Mouse (Mus musculus) embryonic facial prominence, embryonic 14.5 days (tissue): Measurements from ENCODE around the gene Il18. TPM values are rescaled to one million over a fixed set of nuclear protein-coding genes. Genes with fewer than 3 reads are reported as not detected.
A peak's percentile ranks its signal among the peaks of the same experiment; 100 is the strongest.

Experiments used
- ATAC-seq: fragments of 200-750 bp; cut with Nextera tagmentation; 2 replicates; pipeline ENCODE4 v1.8.0; 2017; ENCODE audit warnings: low read depth, moderate number of reproducible peaks, moderate TSS enrichment
- DNase-seq: peaks from one replicate; pipeline ENCODE4 v3.0.0-alpha.2; 2015; ENCODE audit warnings: low spot score
- H3K27ac ChIP-seq: fragments of 300-500 bp; sonication (generic); replicated peaks from 2 replicates; pipeline ENCODE4 v1.5.1; 2014; ENCODE audit warnings: low read depth, mild to moderate bottlenecking, low read length, moderate library complexity
- H3K27me3 ChIP-seq: fragments of 300-500 bp; sonication (generic); replicated peaks from 2 replicates; pipeline ENCODE4 v1.6.1; 2014; ENCODE audit warnings: low read length; ENCODE audit not compliant: control insufficient read depth, insufficient read depth
- H3K36me3 ChIP-seq: fragments of 300-500 bp; sonication (generic); 2 replicates; pipeline ENCODE4 v1.6.1; 2014; ENCODE audit warnings: low read length, mixed read lengths; ENCODE audit not compliant: control insufficient read depth, insufficient read depth
- H3K4me1 ChIP-seq: fragments of 300-500 bp; sonication (generic); 2 replicates; pipeline ENCODE4 v1.6.1; 2014; ENCODE audit warnings: antibody characterized with exemption, low read length; ENCODE audit not compliant: control insufficient read depth, insufficient read depth
- H3K4me2 ChIP-seq: fragments of 300-500 bp; sonication (generic); 2 replicates; pipeline ENCODE4 v1.6.1; 2014; ENCODE audit warnings: low read depth, mild to moderate bottlenecking, low read length, moderate library complexity, mixed read lengths
- H3K4me3 ChIP-seq: fragments of 300-500 bp; sonication (generic); 2 replicates; pipeline ENCODE4 v1.5.1; 2014; ENCODE audit warnings: low read depth, mild to moderate bottlenecking, low read length
- H3K9ac ChIP-seq: fragments of 300-500 bp; sonication (generic); 2 replicates; pipeline ENCODE4 v1.6.1; 2014; ENCODE audit warnings: low read depth, mild to moderate bottlenecking, low read length, moderate library complexity, mixed read lengths
- H3K9me3 ChIP-seq: fragments of 300-500 bp; sonication (generic); 2 replicates; pipeline ENCODE4 v1.6.1; 2016; ENCODE audit warnings: low read length; ENCODE audit not compliant: control insufficient read depth
- WGBS: fragments of 180-500 bp; shearing (Covaris S2); extraction: QIAGEN DNeasy Blood & Tissue Kit; methylation state at CpG from one replicate; pipeline ENCODE4 v1.1.7; 2014; 5-methylcytosine and 5-hydroxymethylcytosine counted together
- polyA plus RNA-seq: library from polyadenylated mRNA; unstranded; fragments of >200 nt; fragmentation: Nextera tagmentation; extraction: Ambion mirVana; gene quantifications from 2 replicates; pipeline ENCODE4 v1.2.1, GENCODE M21; 2014

Gene Il18
- polyA plus RNA-seq, 1 experiment from 2014 or later: 7.7 TPM

- Histone ChIP-seq H3K9ac (no peak overlapping the region), H3K9me3 (no peaks in the 10 kb centered on the region), H3K27ac (no peak overlapping the region), H3K4me1 (no peaks in the 10 kb centered on the region), H3K4me3 (no peak overlapping the region), H3K36me3 (no peaks in the 10 kb centered on the region), H3K27me3 (no peaks in the 10 kb centered on the region), H3K4me2 (no peak overlapping the region)
- no peak for DNase-seq
- no peak for ATAC-seq
- 67% methylated on average over 7 of the region's 7 CpGs for WGBS
Observed at GRCm38 (mm10) chr9:50540170-50540569, 14.5 kb upstream of the Il18 start.

- no peak overlapping the region for H3K4me2 ChIP-seq
- no peaks in the 10 kb centered on the region for H3K27me3 ChIP-seq
- H3K36me3 ChIP-seq: no peaks in the 10 kb centered on the region
- peak; percentile 31 for DNase-seq
- no peak for ATAC-seq
- no peak overlapping the region for H3K27ac ChIP-seq
- H3K4me3 ChIP-seq: no peak overlapping the region
- H3K4me1 ChIP-seq: no peaks in the 10 kb centered on the region
- WGBS: 63% methylated on average over 9 of the region's 9 CpGs
- H3K9ac ChIP-seq: no peak overlapping the region
- no peaks in the 10 kb centered on the region for H3K9me3 ChIP-seq
Observed at GRCm38 (mm10) chr9:50542401-50542800, 12.2 kb upstream of the Il18 start.

GRCm38 (mm10) chr9:50547859-50548478 is 6.7 kb upstream of the Il18 start:
- no peak for ATAC-seq
- Histone ChIP-seq H3K4me3 (no peak overlapping the region), H3K4me2 (no peak overlapping the region), H3K36me3 (no peaks in the 10 kb centered on the region), H3K9ac (no peak overlapping the region), H3K27ac (no peak overlapping the region), H3K4me1 (no peaks in the 10 kb centered on the region), H3K27me3 (no peaks in the 10 kb centered on the region), H3K9me3 (no peaks in the 10 kb centered on the region)
- no peak for DNase-seq
- 54% methylated on average over 5 of the region's 5 CpGs for WGBS

GRCm38 (mm10) chr9:50548936-50549335 is 5.7 kb upstream of the Il18 start:
- ATAC-seq: no peak
- no peaks in the 10 kb centered on the region for H3K9me3 ChIP-seq
- H3K9ac ChIP-seq: no peak overlapping the region
- no peaks in the 10 kb centered on the region for H3K36me3 ChIP-seq
- H3K4me3 ChIP-seq: no peak overlapping the region
- H3K4me2 ChIP-seq: no peak overlapping the region
- no peaks in the 10 kb centered on the region for H3K4me1 ChIP-seq
- no peaks in the 10 kb centered on the region for H3K27me3 ChIP-seq
- no peak overlapping the region for H3K27ac ChIP-seq
- DNase-seq: no peak
- WGBS: 75% methylated on average over 4 of the region's 4 CpGs

GRCm38 (mm10) chr9:50552206-50552605 is 2.4 kb upstream of the Il18 start:
- no peaks in the 10 kb centered on the region for H3K9me3 ChIP-seq
- H3K9ac ChIP-seq: no peak overlapping the region
- H3K4me1 ChIP-seq: no peaks in the 10 kb centered on the region
- H3K4me3 ChIP-seq: no peak overlapping the region
- WGBS: 64% methylated on average over 5 of the region's 5 CpGs
- H3K36me3 ChIP-seq: no peaks in the 10 kb centered on the region
- no peak overlapping the region for H3K4me2 ChIP-seq
- H3K27me3 ChIP-seq: no peaks in the 10 kb centered on the region
- DNase-seq (no peak), ATAC-seq (no peak)
- H3K27ac ChIP-seq: no peak overlapping the region

- Histone ChIP-seq H3K27ac (no peak overlapping the region), H3K4me1 (no peaks in the 10 kb centered on the region), H3K9ac (no peak overlapping the region), H3K4me2 (no peak overlapping the region), H3K27me3 (no peaks in the 10 kb centered on the region), H3K36me3 (no peaks in the 10 kb centered on the region), H3K4me3 (no peak overlapping the region), H3K9me3 (no peaks in the 10 kb centered on the region)
- ATAC-seq (no peak), DNase-seq (no peak)
- WGBS: 73% methylated on average over 2 of the region's 2 CpGs
Observed at GRCm38 (mm10) chr9:50553547-50553946, 1.1 kb upstream of the Il18 start.

GRCm38 (mm10) chr9:50555094-50555446 is 443 bp downstream of the Il18 start, which contains the start of gene Bco2:
Gene Bco2, minus strand, starts transcription at chr9:50555181.
- Histone ChIP-seq H3K9ac (peak within 1 kb of the TSS; percentile 34; the same call in 1 of the 2 replicates), H3K9me3 (no peaks in the 10 kb centered on the region), H3K4me3 (peak within 1 kb of the TSS; percentile 19; the same call in 1 of the 2 replicates), H3K27ac (peak within 1 kb of the TSS; percentile 8; the same call in 1 of the 2 replicates), H3K27me3 (no peaks in the 10 kb centered on the region), H3K36me3 (no peaks in the 10 kb centered on the region), H3K4me2 (peak within 1 kb of the TSS; percentile 39), H3K4me1 (no peaks in the 10 kb centered on the region)
- WGBS: 9% methylated on average over 2 of the region's 2 CpGs
- DNase-seq: no peak
- ATAC-seq: 0 out of 2 replicates have a peak, but pooled peaks have one; percentile 9

- ATAC-seq (no peak), DNase-seq (no peak)
- no peaks in the 10 kb centered on the region for H3K4me1 ChIP-seq
- H3K4me3 ChIP-seq: no peak within 1 kb of the TSS
- WGBS: 88% methylated on average over 38 of the region's 38 CpGs
- H3K9ac ChIP-seq: no peak within 1 kb of the TSS
- H3K4me2 ChIP-seq: no peak within 1 kb of the TSS
- no peaks in the 10 kb centered on the region for H3K9me3 ChIP-seq
- no peaks in the 10 kb centered on the region for H3K27me3 ChIP-seq
- H3K27ac ChIP-seq: no peak within 1 kb of the TSS
- no peaks in the 10 kb centered on the region for H3K36me3 ChIP-seq
Observed at GRCm38 (mm10) chr9:50561145-50561917, 6.7 kb downstream of the Il18 start, which contains the start of gene Tex12. Gene Tex12, minus strand, starts transcription at chr9:50561325.
